Mouse (Mus musculus): ENCODE measurements around the gene Macc1. TPM values are rescaled to one million over a fixed set of nuclear protein-coding genes. Genes with fewer than 3 reads are reported as not detected.
"Not testable (repeated sequence)": the region's sequence is repeated elsewhere in the genome, so short reads cannot be mapped to it uniquely, and the experiment has no call there.

Gene Macc1
- not detected for total RNA-seq (2021)
- long read RNA-seq, experiment 1: 0 reads
- long read RNA-seq, experiment 2: 0 reads

GRCm38 (mm10) chr12:119313970-119314369 is at the start of gene Macc1:
Gene Macc1, plus strand, starts transcription at chr12:119314270.
- no peak for DNase-seq

- no peak for DNase-seq
Measured at GRCm38 (mm10) chr12:119264506-119264905, 49.6 kb upstream of the Macc1 start.

- no peak for DNase-seq
Measured at GRCm38 (mm10) chr12:119268723-119269122, 45.3 kb upstream of the Macc1 start.

- no peak for DNase-seq
Measured at GRCm38 (mm10) chr12:119270036-119270435, 44.0 kb upstream of the Macc1 start.

- DNase-seq: no peak
Measured at GRCm38 (mm10) chr12:119271964-119272363, 42.1 kb upstream of the Macc1 start.

GRCm38 (mm10) chr12:119273605-119274004 is 40.5 kb upstream of the Macc1 start:
- no peak for DNase-seq

GRCm38 (mm10) chr12:119276282-119276681 is 37.8 kb upstream of the Macc1 start:
- DNase-seq: no peak

- DNase-seq: no peak
Measured at GRCm38 (mm10) chr12:119291618-119292017, 22.5 kb upstream of the Macc1 start.

GRCm38 (mm10) chr12:119303618-119304017 is 10.5 kb upstream of the Macc1 start:
- no peak for DNase-seq

GRCm38 (mm10) chr12:119313014-119313763 is 881 bp upstream of the Macc1 start:
- DNase-seq: no peak

- DNase-seq: no peak
Measured at GRCm38 (mm10) chr12:119318799-119319198, 4.7 kb downstream of the Macc1 start.

- DNase-seq: no peak
Measured at GRCm38 (mm10) chr12:119325400-119325799, 11.3 kb downstream of the Macc1 start.

GRCm38 (mm10) chr12:119330644-119331043 is 16.6 kb downstream of the Macc1 start:
- DNase-seq: no peak

- no peak for DNase-seq
Measured at GRCm38 (mm10) chr12:119333376-119333775, 19.3 kb downstream of the Macc1 start.

GRCm38 (mm10) chr12:119352579-119352978 is 38.5 kb downstream of the Macc1 start:
- not testable (repeated sequence) for DNase-seq

- no peak for DNase-seq
Measured at GRCm38 (mm10) chr12:119357418-119358241, 43.6 kb downstream of the Macc1 start.

- DNase-seq: no peak
Measured at GRCm38 (mm10) chr12:119358242-119358515, 44.1 kb downstream of the Macc1 start.

GRCm38 (mm10) chr12:119365041-119365440 is 51.0 kb downstream of the Macc1 start:
- no peak for DNase-seq

- no peak for DNase-seq
Measured at GRCm38 (mm10) chr12:119369832-119370231, 55.8 kb downstream of the Macc1 start.

- DNase-seq: no peak
Measured at GRCm38 (mm10) chr12:119372359-119372758, 58.3 kb downstream of the Macc1 start.

GRCm38 (mm10) chr12:119376879-119377278 is 62.8 kb downstream of the Macc1 start:
- no peak for DNase-seq

- no peak for DNase-seq
Measured at GRCm38 (mm10) chr12:119381839-119382238, 67.8 kb downstream of the Macc1 start.

- no peak for DNase-seq
Measured at GRCm38 (mm10) chr12:119386243-119386642, 72.2 kb downstream of the Macc1 start.

- no peak for DNase-seq
Measured at GRCm38 (mm10) chr12:119386650-119387049, 72.6 kb downstream of the Macc1 start.

All from gastrocnemius, postnatal 10 days (tissue).